Mouse (Mus musculus) urinary bladder, adult 2 months (tissue): ENCODE results near the gene Unc13d. TPM values are rescaled to one million over a fixed set of nuclear protein-coding genes. Genes with fewer than 3 reads are reported as not detected.
A peak's percentile ranks its signal among the peaks of the same experiment; 100 is the strongest.
"Not testable (repeated sequence)": the region's sequence is repeated elsewhere in the genome, so short reads cannot be mapped to it uniquely, and the experiment has no call there.

Experiments
- DNase-seq: peaks from one replicate; pipeline ENCODE4 v3.0.0; 2022; ENCODE audit warnings: low spot score
- polyA plus RNA-seq: library from polyadenylated mRNA; depleted of rRNA; stranded (reverse); fragments of >200 nt; gene quantifications from 2 replicates; pipeline ENCODE4 v1.2.3, GENCODE M21; 2012; rRNA removed

Unc13d gene
- polyA plus RNA-seq, 1 experiment = 5.6 TPM

DNA sequence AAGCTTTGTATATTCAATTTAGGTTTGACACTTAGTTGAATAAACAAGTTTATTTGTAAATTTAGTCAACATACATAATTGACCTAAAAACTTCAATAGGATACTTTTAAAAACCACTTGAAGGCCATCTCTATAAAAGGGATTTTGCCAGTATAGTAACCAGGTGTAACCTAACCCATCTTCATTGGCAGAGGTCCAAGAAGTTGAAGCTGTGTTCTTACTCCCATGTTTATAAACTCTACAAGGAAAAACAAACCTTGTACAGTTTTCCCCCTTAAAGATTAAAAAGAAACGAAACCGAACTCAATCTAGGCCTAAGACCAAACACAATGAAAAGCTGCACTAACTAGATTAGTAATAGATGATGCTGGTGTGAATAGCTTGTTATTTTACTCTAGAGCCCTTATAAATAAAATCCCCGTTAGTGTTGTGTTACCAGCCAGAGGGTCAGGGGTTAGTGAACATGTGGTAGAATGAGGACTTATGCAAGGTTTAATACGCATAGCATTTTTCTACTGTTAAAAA, 55.4 kb downstream of the Unc13d start:
- no peak for DNase-seq

DNA sequence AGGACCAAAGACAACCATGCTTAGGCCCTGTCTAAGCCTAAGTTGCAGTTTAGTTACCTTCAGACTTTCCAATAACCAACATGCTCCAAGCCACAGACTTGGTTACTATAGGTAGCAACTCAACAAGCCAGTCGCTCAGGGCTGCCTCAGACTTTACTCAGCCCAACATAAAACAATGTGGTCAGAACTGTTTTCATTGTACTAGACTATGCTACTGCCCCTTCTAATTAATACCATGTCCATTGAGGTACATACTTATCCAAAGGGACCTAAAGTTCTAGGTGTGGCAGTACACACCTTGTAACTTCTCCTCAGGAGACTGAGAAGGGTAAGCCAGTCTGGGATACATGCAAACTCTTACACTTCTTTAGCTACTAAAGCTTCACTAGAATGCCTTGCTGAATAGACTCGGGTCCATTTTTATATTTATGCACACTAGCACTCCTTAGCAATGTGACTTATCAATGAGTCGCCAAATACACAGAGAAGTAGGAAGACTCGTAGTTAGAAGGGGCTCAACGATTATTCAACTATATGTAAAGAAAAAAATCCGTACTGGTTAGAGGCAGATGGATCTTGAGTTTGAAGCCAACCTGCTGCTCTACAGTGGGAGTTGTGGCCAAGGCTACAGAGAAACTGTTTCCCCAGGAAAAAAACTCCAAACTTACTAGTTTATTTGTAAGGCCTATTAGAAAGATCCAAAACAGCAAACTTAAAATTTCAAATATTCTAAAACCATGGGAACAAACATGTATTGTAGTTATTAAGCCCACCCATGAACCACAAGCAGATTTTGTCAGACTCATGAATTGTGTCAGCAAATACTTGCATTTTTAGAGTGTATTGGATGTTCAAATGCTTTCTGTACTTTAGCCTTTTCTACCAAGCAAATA, 56.2 kb downstream of the Unc13d start:
- DNase-seq = no peak

DNA sequence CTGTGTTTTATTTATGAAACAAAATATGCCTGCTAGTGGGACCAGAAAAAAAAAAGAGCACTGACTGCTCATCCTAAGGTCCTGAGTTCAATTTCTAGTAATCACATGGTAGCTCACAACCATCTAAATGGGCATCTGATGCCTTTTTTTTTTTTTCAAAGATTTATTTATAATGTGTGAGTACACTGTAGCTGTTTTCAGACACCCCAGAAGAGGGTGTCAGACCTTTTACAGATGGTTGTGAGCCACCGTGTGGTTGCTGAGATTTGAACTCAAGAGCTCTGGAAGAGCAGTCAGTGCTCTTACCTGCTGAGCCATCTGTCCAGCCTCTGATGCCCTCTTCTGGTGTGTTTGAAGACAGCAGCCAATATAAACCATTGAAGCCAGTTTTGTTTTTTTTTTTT, 57.2 kb downstream of the Unc13d start:
- DNase-seq = no peak

DNA sequence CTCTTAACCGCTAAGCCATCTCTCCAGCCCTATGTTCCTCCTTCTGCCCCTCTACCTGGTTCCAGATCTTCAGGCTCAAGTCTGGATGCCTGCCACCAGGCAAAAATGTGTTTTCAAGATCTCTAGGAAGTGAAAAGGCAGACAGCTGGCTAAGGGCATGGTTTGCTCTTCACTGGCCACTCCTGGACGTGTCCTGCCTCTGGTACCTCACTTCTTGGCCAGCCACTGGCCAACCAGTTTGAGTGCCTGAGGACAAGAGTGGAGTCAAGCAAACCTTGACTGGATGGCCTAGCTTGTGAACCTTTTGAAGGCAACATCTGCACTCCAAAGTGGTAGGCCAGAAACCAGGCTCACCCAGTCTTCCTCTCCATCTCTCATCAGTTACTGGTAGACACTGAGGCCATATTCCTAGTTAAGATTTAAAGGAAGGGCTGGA, 57.8 kb downstream of the Unc13d start:
- no peak for DNase-seq

DNA sequence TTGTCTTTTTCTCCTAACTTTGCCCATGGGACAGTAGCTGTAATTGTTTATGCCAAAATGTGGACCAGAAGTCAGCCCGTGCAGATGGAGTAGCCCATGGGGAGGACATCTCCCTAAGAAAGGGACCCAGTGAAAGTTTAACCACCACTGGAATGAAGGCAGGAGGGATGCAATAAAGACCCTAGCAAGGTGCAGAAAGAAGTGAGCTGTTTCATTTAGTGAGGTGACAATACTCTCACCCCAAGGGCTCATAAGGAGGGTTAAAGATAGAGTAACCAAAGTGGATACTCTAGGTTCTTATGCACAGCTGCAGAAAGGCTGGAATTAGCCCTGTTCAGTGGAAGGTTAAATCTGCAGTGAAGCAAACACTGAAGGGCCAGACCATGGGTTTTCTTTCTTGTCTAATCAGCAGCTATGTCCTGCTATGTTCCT, 58.4 kb downstream of the Unc13d start:
- DNase-seq = no peak

DNA sequence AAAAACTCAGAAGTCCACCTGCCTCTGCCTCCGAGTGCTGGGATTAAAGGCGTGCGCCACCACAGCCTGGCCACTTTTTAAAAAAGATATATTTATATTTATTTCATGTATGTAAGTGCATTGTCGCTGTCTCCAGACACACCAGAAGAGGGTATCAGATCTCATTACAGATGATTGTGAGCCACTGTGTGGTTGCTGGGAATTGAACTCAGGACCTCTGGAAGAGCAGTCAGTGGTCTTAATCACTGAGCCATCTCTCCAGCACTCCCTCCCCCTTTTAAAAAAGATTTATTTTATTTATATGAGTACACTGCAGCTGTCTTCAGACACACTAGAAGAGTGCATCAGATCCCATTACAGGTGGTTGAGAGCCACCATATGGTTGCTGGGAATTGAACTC, 58.9 kb downstream of the Unc13d start:
- not testable (repeated sequence) for DNase-seq

DNA sequence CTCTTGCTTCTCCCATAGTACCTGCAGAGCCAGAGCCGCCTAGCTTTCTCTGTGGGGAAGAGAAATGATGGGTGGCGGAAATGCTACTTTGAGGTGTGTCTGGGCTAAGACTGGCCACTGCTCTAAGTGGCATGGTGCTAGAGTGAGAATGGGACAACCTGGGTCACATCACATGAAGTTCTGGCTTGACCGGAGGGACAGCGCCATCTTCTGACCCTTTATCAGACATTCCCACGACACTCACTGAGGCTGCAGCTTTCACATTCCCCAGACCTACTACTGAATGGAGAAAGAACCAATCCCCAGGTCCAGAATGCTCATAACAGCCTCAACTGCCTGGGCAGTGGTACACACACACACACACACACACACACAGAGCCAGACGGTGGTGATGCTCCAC, 59.7 kb downstream of the Unc13d start:
- no peak for DNase-seq

DNA sequence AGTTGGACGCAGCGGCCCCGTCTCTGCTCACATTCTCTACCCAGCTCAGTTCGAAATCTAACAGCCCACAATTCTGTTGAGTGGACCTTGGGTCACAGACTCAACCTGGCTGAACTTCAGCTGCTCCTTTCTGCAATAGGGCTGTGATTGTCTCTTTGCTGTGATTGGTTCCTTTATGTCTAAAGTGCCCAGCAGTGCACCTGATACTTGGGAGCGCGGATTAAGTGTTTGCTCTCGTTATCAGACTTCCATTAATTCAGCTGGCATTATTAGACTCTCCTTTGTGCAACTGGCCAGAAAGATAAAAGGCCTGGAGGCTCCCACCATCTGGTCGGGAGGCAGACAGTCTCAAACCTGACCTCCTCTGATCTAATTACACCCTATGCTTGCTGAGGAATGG, 62.9 kb downstream of the Unc13d start:
- no peak for DNase-seq

DNA sequence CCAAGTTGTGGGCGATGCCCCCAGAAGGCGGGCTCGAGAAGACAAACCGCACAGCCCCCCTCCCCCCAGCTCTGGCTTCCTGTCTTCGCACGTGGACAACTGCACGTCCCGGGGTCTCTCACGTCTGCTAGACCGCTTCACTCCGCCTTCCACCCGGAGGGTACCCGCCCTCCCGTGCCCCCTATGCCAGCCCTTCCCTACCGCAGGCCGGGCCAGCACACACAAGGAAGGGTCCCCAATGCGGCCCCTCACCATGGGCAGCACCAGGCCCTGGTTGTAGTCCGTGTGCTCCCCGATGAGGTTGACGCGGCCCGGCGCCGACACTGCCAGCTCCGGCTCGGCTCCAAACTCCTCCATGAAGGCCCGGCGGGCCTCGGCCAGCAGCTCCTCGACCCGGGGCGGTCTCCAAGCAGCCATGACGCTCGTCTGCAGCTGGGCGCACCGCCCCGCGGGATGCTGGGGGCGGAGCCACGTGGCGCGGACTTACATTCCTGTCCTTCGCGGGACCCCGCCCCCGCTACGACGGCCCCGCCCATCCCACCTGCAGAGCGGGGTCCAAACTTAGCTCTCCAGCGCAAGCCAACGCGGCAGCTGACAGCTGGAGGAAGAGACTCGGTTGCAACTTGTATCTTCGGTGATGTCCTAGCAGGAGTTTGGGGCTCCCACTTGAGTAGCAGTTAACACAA, 65.4 kb downstream of the Unc13d start, which contains the start of gene Galk1:
TSS of gene Galk1 (minus strand) at position 458 of the 686 bp plus-strand sequence.
- DNase-seq = peak; percentile 67

Other genes with a start within 250 kb of the Unc13d start
- 0.44 and 0.65 TPM in 2 replicates for gene Myo15b, start 219.6 kb downstream of the Unc13d start, polyA plus RNA-seq
- 7.0 and 10.4 TPM in 2 replicates for gene Smim5, start 178.0 kb downstream of the Unc13d start, polyA plus RNA-seq
- gene Smim6, start 165.9 kb downstream of the Unc13d start, polyA plus RNA-seq = 16.9 and 17.8 TPM in 2 replicates
- 31.6 and 33.7 TPM in 2 replicates for gene Sap30bp, start 144.7 kb downstream of the Unc13d start, polyA plus RNA-seq
- gene Recql5, start 144.5 kb downstream of the Unc13d start, polyA plus RNA-seq = 26.4 and 29.5 TPM in 2 replicates
- gene Itgb4, start 103.3 kb downstream of the Unc13d start, polyA plus RNA-seq = 24.7 and 35.7 TPM in 2 replicates
- gene Galk1, start 65.2 kb downstream of the Unc13d start, polyA plus RNA-seq = 45.4 and 51.7 TPM in 2 replicates
- 374 and 394 TPM in 2 replicates for gene H3f3b, start 50.0 kb downstream of the Unc13d start, polyA plus RNA-seq
- gene Unk, start 47.6 kb downstream of the Unc13d start, polyA plus RNA-seq = 23.3 and 23.7 TPM in 2 replicates
- 119 and 147 TPM in 2 replicates for gene Wbp2, start 9.0 kb upstream of the Unc13d start, polyA plus RNA-seq
- gene Trim47, start 49.2 kb upstream of the Unc13d start, polyA plus RNA-seq = 33.1 and 40.7 TPM in 2 replicates
- gene Trim65, start 53.2 kb upstream of the Unc13d start, polyA plus RNA-seq = 9.6 and 11.8 TPM in 2 replicates
- gene Mrpl38, start 60.9 kb upstream of the Unc13d start, polyA plus RNA-seq = 21.4 and 29.3 TPM in 2 replicates
- gene Fbf1, start 90.2 kb upstream of the Unc13d start, polyA plus RNA-seq = 46.8 and 47.7 TPM in 2 replicates
- gene Ten1, start 120.9 kb upstream of the Unc13d start, polyA plus RNA-seq = 45.1 and 57.1 TPM in 2 replicates
- gene Acox1, start 121.1 kb upstream of the Unc13d start, polyA plus RNA-seq = 94.7 and 106 TPM in 2 replicates
- 16.9 and 24.7 TPM in 2 replicates for gene Evpl, start 160.1 kb upstream of the Unc13d start, polyA plus RNA-seq
- gene Srp68, start 196.3 kb upstream of the Unc13d start, polyA plus RNA-seq = 75.0 and 78.3 TPM in 2 replicates
- 9.5 and 12.9 TPM in 2 replicates for gene Galr2, start 203.0 kb upstream of the Unc13d start, polyA plus RNA-seq
- gene Exoc7, start 229.3 kb upstream of the Unc13d start, polyA plus RNA-seq = 40.4 and 51.0 TPM in 2 replicates